Mouse (Mus musculus) megakaryocyte, embryonic 14.5 days (primary cell): Measurements from ENCODE around the gene Pym1. TPM values are rescaled to one million over a fixed set of nuclear protein-coding genes. Genes with fewer than 3 reads are reported as not detected.
A peak's percentile ranks its signal among the peaks of the same experiment; 100 is the strongest.

Source experiments
- H3K27me3 ChIP-seq: replicated peaks from 2 replicates; pipeline ENCODE3; 2012; ENCODE audit warnings: inconsistent platforms
- H3K36me3 ChIP-seq: replicated peaks from 2 replicates; pipeline ENCODE3; 2012; ENCODE audit warnings: low read length, inconsistent platforms, mixed read lengths
- H3K4me1 ChIP-seq: 2 replicates; pipeline ENCODE4 v1.6.1; 2012; ENCODE audit warnings: inconsistent platforms
- H3K4me3 ChIP-seq: replicated peaks from 2 replicates; pipeline ENCODE3; 2012; ENCODE audit warnings: moderate library complexity, mild to moderate bottlenecking, inconsistent platforms
- H3K9me3 ChIP-seq: 2 replicates; pipeline ENCODE4 v1.6.1; 2012; ENCODE audit warnings: inconsistent platforms
- FLI1 ChIP-seq: IDR thresholded peaks from 2 replicates; pipeline ENCODE4 v1.6.1; 2012; ENCODE audit warnings: low read length, inconsistent platforms, mixed read lengths
- GATA1 ChIP-seq: IDR thresholded peaks from 3 replicates; pipeline ENCODE4 v1.6.1; 2012; ENCODE audit warnings: mixed read lengths, low read length, inconsistent platforms, borderline replicate concordance
- polyA plus RNA-seq: library from polyadenylated mRNA; stranded (reverse); fragments of >175 nt; gene quantifications from 2 replicates; pipeline ENCODE4 v1.2.3, GENCODE M21; 2012; ENCODE audit warnings: low replicate concordance; ENCODE audit not compliant: insufficient read depth

The Pym1 gene
- polyA plus RNA-seq, 1 experiment: 134 TPM

- Histone ChIP-seq H3K4me1 (peaks cover 57% of the 10 kb centered on the region), H3K36me3 (peaks cover 41% of the 10 kb centered on the region), H3K4me3 (no peak overlapping the region), H3K9me3 (no peaks in the 10 kb centered on the region), H3K27me3 (peaks cover 2% of the 10 kb centered on the region)
- TF ChIP-seq FLI1 (no peak), GATA1 (no peak)
These were observed 45.6 kb downstream of the Pym1 start for GRCm38 (mm10) chr10:128793258-128793657.

DNA sequence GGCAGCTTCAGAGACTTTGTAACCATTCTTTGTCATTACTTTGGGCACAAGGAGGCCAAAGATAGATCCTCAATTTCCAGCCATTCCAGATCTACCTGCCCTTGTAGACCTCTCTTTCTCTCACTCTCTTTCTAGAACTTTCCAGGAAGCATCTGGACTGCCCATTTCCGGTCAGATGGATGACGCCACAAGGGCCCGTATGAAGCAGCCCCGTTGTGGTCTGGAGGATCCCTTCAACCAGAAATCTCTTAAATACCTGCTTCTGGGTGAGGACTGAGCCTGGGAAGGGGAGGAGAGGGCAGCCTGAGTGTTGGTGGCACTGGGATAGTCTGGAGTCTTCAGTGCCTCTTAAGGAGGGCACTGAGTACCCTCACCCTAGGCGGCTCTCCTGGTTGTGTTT is 46.7 kb downstream of the Pym1 start:
- H3K4me1 ChIP-seq: peaks cover 57% of the 10 kb centered on the region
- no peak overlapping the region for H3K4me3 ChIP-seq
- TF ChIP-seq FLI1: no peak
- TF ChIP-seq GATA1: no peak
- H3K9me3 ChIP-seq: no peaks in the 10 kb centered on the region
- peaks cover 2% of the 10 kb centered on the region for H3K27me3 ChIP-seq
- H3K36me3 ChIP-seq: peaks cover 53% of the 10 kb centered on the region

DNA sequence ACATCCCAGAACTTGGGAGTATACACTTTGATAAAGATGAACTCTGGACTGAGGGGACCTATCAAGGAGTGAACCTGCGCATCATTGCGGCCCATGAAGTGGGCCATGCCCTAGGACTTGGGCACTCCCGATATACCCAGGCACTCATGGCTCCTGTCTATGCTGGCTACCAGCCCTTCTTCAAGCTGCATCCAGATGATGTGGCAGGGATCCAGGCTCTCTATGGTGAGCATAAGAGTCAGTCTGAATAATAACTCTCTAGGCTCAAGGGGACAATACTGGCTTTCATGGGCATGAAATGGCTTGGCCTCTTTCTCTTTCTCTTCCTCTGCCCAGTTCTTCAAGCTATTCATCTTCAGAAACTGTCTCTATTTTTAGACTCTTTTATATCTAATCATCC is 47.9 kb downstream of the Pym1 start:
- Histone ChIP-seq H3K36me3 (peaks cover 65% of the 10 kb centered on the region), H3K4me1 (peaks cover 49% of the 10 kb centered on the region), H3K9me3 (no peaks in the 10 kb centered on the region), H3K4me3 (no peak overlapping the region), H3K27me3 (peaks cover 2% of the 10 kb centered on the region)
- TF ChIP-seq GATA1 (no peak), FLI1 (no peak)

GRCm38 (mm10) chr10:128798676-128799075 is 51.0 kb downstream of the Pym1 start:
- TF ChIP-seq FLI1: no peak
- TF ChIP-seq GATA1: no peak
- H3K4me1 ChIP-seq: peaks cover 43% of the 10 kb centered on the region
- H3K9me3 ChIP-seq: no peaks in the 10 kb centered on the region
- H3K27me3 ChIP-seq: peaks cover 2% of the 10 kb centered on the region
- no peak overlapping the region for H3K4me3 ChIP-seq
- H3K36me3 ChIP-seq: peaks cover 87% of the 10 kb centered on the region

DNA sequence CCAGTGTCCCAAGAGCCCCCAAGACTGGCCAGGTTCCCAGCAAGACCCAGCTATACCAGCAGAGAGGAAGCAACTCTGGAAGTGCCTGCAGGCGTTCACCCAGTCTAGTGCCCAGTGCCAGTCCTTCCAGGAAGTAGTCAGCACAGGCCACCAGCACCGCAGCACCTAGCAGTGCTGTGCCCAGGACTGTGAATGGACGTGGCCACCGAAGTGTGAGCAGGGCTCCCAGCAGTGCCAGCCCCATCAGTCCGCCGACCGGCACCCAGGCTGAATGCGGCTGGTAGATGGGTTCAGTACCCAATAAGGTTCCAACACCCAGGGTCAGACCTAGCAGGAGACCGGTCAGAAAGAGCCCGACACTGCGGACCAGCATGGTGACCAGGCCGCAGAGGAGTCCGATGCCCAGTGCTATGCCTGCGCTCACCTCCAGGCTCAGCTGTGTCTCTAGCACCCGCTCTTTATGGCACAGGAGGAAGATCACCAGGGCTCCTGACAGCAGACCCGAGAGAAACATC is 54.3 kb downstream of the Pym1 start:
- H3K9me3 ChIP-seq: no peaks in the 10 kb centered on the region
- H3K36me3 ChIP-seq: peaks cover 69% of the 10 kb centered on the region
- no peak for TF ChIP-seq GATA1
- no peak for TF ChIP-seq FLI1
- H3K4me1 ChIP-seq: peaks cover 36% of the 10 kb centered on the region
- peak overlapping the region; percentile 40 for H3K4me3 ChIP-seq
- no peaks in the 10 kb centered on the region for H3K27me3 ChIP-seq

- no peaks in the 10 kb centered on the region for H3K27me3 ChIP-seq
- H3K4me1 ChIP-seq: peaks cover 45% of the 10 kb centered on the region
- peak overlapping the region; percentile 100 for H3K4me3 ChIP-seq
- TF ChIP-seq GATA1 (no peak), FLI1 (no peak)
- H3K9me3 ChIP-seq: no peaks in the 10 kb centered on the region
- H3K36me3 ChIP-seq: peaks cover 71% of the 10 kb centered on the region
These were observed 55.3 kb downstream of the Pym1 start for GRCm38 (mm10) chr10:128802956-128803355.

GRCm38 (mm10) chr10:128803361-128803760 is 55.7 kb downstream of the Pym1 start:
- Histone ChIP-seq H3K4me1 (peaks cover 49% of the 10 kb centered on the region), H3K9me3 (no peaks in the 10 kb centered on the region), H3K4me3 (peak overlapping the region; percentile 100), H3K36me3 (peaks cover 71% of the 10 kb centered on the region), H3K27me3 (no peaks in the 10 kb centered on the region)
- TF ChIP-seq FLI1: no peak

GRCm38 (mm10) chr10:128803771-128804270 is 56.1 kb downstream of the Pym1 start, which contains the start of gene Dnajc14:
Gene Dnajc14, plus strand, starts transcription at chr10:128804062.
- H3K4me3 ChIP-seq: peak within 1 kb of the TSS; percentile 100
- H3K9me3 ChIP-seq: no peaks in the 10 kb centered on the region
- no peaks in the 10 kb centered on the region for H3K27me3 ChIP-seq
- peaks cover 54% of the 10 kb centered on the region for H3K4me1 ChIP-seq
- no peak for TF ChIP-seq FLI1
- no peak for TF ChIP-seq GATA1
- H3K36me3 ChIP-seq: peaks cover 71% of the 10 kb centered on the region

DNA sequence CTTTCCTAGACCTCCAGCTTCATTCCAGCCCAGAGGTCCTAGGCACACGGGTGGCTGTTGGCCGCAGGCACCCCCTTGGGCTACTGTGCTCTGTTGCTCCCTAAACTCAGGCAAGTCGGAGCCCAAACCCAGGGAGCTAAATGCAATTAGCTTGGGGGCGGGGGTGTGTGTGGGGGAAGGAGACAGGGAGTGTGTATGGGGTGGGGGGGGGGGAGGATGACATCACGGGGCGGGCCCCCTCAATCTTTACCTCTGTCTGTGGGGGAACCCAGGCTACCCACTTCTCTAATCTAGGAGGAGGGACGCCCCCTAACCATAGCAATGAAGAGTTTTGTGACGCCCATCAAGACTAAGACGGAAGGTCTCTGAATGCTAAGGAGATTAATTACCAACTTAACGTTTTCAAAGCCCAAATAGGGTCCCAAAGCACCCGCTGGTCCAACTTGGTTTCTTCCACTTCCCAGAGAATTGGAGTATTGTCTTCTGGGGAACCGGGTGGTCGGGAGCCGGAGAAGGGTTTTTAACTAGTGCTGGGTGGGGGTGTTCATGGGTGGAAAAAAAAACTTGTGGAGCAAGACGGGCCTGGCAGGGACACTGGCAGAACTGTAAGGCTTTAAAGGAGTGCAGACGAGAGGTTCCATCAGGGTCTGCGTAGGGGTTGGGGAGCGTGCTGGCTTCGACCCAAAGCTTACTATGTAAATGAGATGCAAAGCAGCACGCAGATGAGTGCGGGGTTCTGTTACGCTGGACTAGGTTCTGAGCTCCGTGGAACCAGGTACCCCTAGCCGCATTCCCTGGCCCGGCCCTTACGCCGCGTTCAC is 56.8 kb downstream of the Pym1 start, which contains the start of gene Tmem198b:
Gene Tmem198b, minus strand, starts transcription at position 100 of the 821 bp plus-strand sequence.
- Histone ChIP-seq H3K4me3 (peak within 1 kb of the TSS; percentile 100), H3K36me3 (peaks cover 70% of the 10 kb centered on the region), H3K9me3 (no peaks in the 10 kb centered on the region), H3K27me3 (no peaks in the 10 kb centered on the region), H3K4me1 (peaks cover 60% of the 10 kb centered on the region)
- TF ChIP-seq FLI1: no peak
- TF ChIP-seq GATA1: no peak
